Mouse (Mus musculus) intestine, embryonic 14.5 days (tissue): Measurements from ENCODE around the gene Ldlrad3. TPM values are rescaled to one million over a fixed set of nuclear protein-coding genes. Genes with fewer than 3 reads are reported as not detected.

Source experiments
- ATAC-seq: fragments of 200-750 bp; cut with Nextera tagmentation; replicated peaks from 2 replicates; pipeline ENCODE4 v1.8.0; 2017; ENCODE audit warnings: low read depth, moderate number of reproducible peaks, moderate TSS enrichment, moderate library complexity; ENCODE audit not compliant: low FRiP score, low TSS enrichment
- DNase-seq: peaks from one replicate; pipeline ENCODE4 v3.0.0-alpha.2; 2018; ENCODE audit warnings: low spot score
- H3K27ac ChIP-seq: fragments of 300-500 bp; sonication (generic); 2 replicates; pipeline ENCODE4 v1.5.1; 2014; ENCODE audit warnings: low read depth, mild to moderate bottlenecking, control low read depth
- H3K27me3 ChIP-seq: fragments of 300-500 bp; sonication (generic); replicated peaks from 2 replicates; pipeline ENCODE4 v1.6.1; 2014; ENCODE audit warnings: low read length, control low read depth; ENCODE audit not compliant: control insufficient read depth, insufficient read depth
- H3K36me3 ChIP-seq: fragments of 300-500 bp; sonication (generic); 2 replicates; pipeline ENCODE4 v1.6.1; 2014; ENCODE audit warnings: low read length, control low read depth; ENCODE audit not compliant: control insufficient read depth, insufficient read depth
- H3K4me1 ChIP-seq: fragments of 300-500 bp; sonication (generic); replicated peaks from 2 replicates; pipeline ENCODE4 v1.6.1; 2014; ENCODE audit warnings: low read length, control low read depth, mixed read lengths; ENCODE audit not compliant: control insufficient read depth, insufficient read depth
- H3K4me2 ChIP-seq: fragments of 300-500 bp; sonication (generic); 2 replicates; pipeline ENCODE4 v1.6.1; 2014; ENCODE audit warnings: low read length
- H3K4me3 ChIP-seq: fragments of 300-500 bp; sonication (generic); 2 replicates; pipeline ENCODE4 v1.5.1; 2014; ENCODE audit warnings: low read depth, low read length, control low read depth, mixed read lengths
- H3K9ac ChIP-seq: fragments of 300-500 bp; sonication (generic); 2 replicates; pipeline ENCODE4 v1.6.1; 2014; ENCODE audit warnings: mild to moderate bottlenecking, low read length
- H3K9me3 ChIP-seq: fragments of 300-500 bp; sonication (generic); 2 replicates; pipeline ENCODE4 v1.6.1; 2016; ENCODE audit warnings: low read length, control low read depth; ENCODE audit not compliant: control insufficient read depth
- WGBS: fragments of 180-500 bp; shearing (Covaris S2); extraction: QIAGEN DNeasy Blood & Tissue Kit; methylation state at CpG from one replicate; pipeline ENCODE4 v1.1.7; 2014; 5-methylcytosine and 5-hydroxymethylcytosine counted together
- polyA plus RNA-seq: library from polyadenylated mRNA; unstranded; fragments of >200 nt; fragmentation: Nextera tagmentation; extraction: Ambion mirVana; gene quantifications from 2 replicates; pipeline ENCODE4 v1.2.1, GENCODE M21; 2014

Gene Ldlrad3
- polyA plus RNA-seq, 1 experiment from 2014 or later, result 31.0 TPM

DNA sequence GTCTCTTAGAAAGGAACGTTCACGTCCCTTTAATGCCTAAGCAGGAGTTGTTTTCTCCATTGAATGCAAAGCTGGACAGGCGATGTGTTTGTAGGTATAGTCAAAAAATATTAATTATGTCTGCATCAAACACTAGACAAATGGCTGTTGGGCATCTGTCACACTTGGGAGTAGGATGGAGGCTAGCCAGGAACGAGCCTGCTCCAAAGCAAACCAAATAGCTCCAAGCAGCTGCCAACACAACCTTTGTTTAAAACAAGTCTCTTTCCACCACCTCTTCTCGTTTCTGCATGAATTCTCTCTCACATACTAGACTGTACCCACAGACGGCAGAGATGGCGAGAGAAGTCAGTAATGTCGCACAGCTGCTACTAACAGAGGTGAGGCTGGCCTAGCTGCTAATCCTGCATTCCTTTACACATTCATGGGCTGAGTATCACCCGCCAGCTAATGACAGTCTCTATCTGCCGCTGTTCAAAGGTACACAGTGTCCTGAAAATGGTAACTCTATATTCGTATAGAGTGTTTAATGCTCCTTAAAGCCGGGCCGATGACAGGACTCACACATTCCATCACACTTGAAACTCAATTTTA lies 74.2 kb downstream of the Ldlrad3 start:
- no peak overlapping the region for H3K4me2 ChIP-seq
- WGBS, result 82% methylated on average over 13 of the region's 13 CpGs
- H3K27me3 ChIP-seq, result no peaks in the 10 kb centered on the region
- no peak overlapping the region for H3K27ac ChIP-seq
- peaks cover 18% of the 10 kb centered on the region; the same call in 1 of the 2 replicates for H3K4me1 ChIP-seq
- H3K9ac ChIP-seq, result no peak overlapping the region
- no peak for ATAC-seq
- H3K36me3 ChIP-seq, result 0 out of 2 replicates have a peak, but pooled peaks cover 4% of the 10 kb centered on the region
- H3K4me3 ChIP-seq, result no peak overlapping the region
- no peaks in the 10 kb centered on the region for H3K9me3 ChIP-seq
- DNase-seq, result no peak

DNA sequence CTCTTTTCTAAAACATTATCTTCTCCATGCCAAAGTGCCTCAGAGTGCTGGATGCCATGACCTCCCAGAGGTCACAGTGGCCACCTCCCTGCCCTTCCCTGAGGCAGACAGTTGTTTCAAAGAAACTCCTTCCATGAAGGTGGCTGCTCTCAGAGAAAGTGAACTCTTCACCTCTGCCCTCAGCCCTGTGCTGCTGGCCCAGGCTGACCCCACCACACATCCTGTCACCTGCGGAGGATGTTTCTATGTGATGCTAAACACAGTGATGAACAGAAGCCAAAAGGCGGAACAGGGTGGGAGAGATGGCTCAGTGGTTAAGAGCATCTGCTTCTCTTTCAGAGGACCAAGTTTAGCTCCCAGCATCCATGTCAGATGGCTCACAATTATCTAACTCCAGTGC lies 75.9 kb downstream of the Ldlrad3 start:
- DNase-seq (no peak), ATAC-seq (no peak)
- Histone ChIP-seq H3K9me3 (no peaks in the 10 kb centered on the region), H3K4me2 (no peak overlapping the region), H3K4me1 (peaks cover 8% of the 10 kb centered on the region; the same call in 1 of the 2 replicates), H3K9ac (no peak overlapping the region), H3K27me3 (no peaks in the 10 kb centered on the region), H3K4me3 (no peak overlapping the region), H3K27ac (no peak overlapping the region), H3K36me3 (peaks cover 4% of the 10 kb centered on the region; the same call in 1 of the 2 replicates)
- WGBS, result 72% methylated on average over 2 of the region's 2 CpGs

DNA sequence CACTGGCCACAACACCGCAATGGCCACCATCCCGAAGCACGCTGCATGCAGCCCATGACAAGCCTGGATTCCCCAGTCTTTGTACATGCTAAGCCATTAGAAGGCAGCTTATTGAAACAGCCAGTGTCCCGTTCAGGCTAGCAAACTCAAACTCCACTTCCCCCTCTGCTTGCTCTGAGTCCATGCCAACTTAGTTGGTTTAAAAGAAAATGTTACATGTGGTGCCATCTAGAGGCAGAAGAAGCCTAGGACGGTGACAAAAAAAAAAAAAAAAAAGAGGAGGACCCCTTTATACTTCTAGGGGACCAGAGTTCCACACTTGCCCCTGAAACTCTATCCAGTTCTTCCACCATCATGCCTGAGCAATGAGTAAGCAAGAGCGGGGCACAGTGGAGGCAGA lies 78.9 kb downstream of the Ldlrad3 start:
- DNase-seq, result no peak
- H3K4me1 ChIP-seq, result no peaks in the 10 kb centered on the region
- 68% methylated on average over 6 of the region's 6 CpGs for WGBS

DNA sequence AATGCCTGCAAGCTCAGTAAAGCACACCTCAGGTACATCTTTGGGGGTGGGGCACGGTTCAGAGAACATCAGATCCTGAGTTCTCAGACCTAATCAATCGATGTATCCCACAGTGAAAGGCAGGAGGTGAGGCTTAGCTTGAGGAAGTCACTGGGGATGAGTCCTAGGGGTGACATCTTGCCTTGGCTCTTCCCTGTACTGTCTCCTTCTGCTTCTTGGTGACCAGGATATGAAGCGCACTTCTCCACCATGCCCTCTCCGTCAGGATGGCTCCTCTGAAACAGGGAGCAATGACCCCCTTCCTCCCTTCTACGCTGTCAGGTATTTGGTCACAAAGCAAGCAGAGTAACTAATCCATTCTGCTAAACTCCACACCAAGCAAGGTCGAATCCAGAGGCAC lies 79.5 kb downstream of the Ldlrad3 start:
- Histone ChIP-seq H3K4me3 (no peak overlapping the region), H3K4me2 (no peak overlapping the region), H3K9me3 (no peaks in the 10 kb centered on the region), H3K36me3 (peaks cover 4% of the 10 kb centered on the region; the same call in 1 of the 2 replicates), H3K4me1 (no peaks in the 10 kb centered on the region), H3K27ac (no peak overlapping the region), H3K9ac (no peak overlapping the region), H3K27me3 (no peaks in the 10 kb centered on the region)
- DNase-seq, result no peak
- 92% methylated on average over 6 of the region's 6 CpGs for WGBS
- ATAC-seq, result no peak

More for the DNA sequence above, 78.9 kb downstream of the Ldlrad3 start:
- no peaks in the 10 kb centered on the region for H3K9me3 ChIP-seq
- H3K4me2 ChIP-seq, result no peak overlapping the region
- no peaks in the 10 kb centered on the region for H3K27me3 ChIP-seq
- H3K27ac ChIP-seq, result no peak overlapping the region
- no peak overlapping the region for H3K4me3 ChIP-seq
- peaks cover 4% of the 10 kb centered on the region; the same call in 1 of the 2 replicates for H3K36me3 ChIP-seq
- no peak for ATAC-seq
- no peak overlapping the region for H3K9ac ChIP-seq

DNA sequence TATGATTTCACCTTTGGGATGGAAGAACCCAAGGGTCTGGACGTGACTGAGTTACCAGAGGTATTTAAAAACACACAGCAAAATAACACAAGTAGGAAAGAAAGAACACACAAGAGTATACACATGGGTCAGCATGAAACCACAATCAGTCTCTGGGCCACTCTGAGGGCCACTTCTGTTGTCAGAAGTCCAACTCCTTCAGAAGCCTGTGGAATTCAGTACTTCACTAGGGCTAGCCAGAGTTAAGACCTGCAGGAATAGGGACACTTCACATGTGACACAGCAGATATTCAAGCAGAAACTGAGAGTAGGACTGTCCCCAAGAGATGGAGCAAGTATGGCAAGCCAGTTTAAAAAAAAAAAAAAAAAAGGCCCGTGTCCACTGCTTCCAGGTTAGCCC lies 80.7 kb downstream of the Ldlrad3 start:
- H3K9me3 ChIP-seq, result no peaks in the 10 kb centered on the region
- 98% methylated on average over 2 of the region's 2 CpGs for WGBS
- ATAC-seq, result no peak

DNA sequence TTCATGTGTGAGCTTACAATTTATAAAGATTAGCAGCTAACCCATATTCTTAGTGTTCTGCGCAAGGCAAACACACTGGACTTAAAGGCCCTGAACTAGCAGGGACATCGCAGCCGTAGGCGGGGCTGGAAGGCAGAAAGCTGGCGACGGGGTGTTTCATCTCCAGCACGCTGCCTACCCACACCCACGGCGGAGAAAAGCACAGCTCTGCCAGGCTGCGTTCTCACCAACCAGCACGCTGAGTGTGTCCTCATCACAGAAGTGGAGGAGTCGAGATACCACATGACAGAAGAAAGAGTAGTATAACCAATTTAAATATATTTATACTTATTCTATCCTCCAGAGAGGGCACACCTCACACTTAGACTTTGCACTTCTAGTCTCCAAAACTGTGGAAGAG lies 82.2 kb downstream of the Ldlrad3 start:
- Histone ChIP-seq H3K4me3 (no peak overlapping the region), H3K4me2 (no peak overlapping the region), H3K27me3 (no peaks in the 10 kb centered on the region), H3K27ac (no peak overlapping the region), H3K9me3 (no peaks in the 10 kb centered on the region), H3K36me3 (no peaks in the 10 kb centered on the region; the same call in 1 of the 2 replicates), H3K4me1 (0 out of 2 replicates have a peak, but pooled peaks cover 6% of the 10 kb centered on the region), H3K9ac (no peak overlapping the region)
- ATAC-seq, result no peak
- 89% methylated on average over 12 of the region's 12 CpGs for WGBS
- DNase-seq, result no peak

More for the DNA sequence above, 80.7 kb downstream of the Ldlrad3 start:
- Histone ChIP-seq H3K27ac (no peak overlapping the region), H3K4me3 (no peak overlapping the region), H3K36me3 (peaks cover 3% of the 10 kb centered on the region; the same call in 1 of the 2 replicates), H3K27me3 (no peaks in the 10 kb centered on the region), H3K9ac (no peak overlapping the region), H3K4me2 (no peak overlapping the region), H3K4me1 (no peaks in the 10 kb centered on the region)
- DNase-seq, result no peak

DNA sequence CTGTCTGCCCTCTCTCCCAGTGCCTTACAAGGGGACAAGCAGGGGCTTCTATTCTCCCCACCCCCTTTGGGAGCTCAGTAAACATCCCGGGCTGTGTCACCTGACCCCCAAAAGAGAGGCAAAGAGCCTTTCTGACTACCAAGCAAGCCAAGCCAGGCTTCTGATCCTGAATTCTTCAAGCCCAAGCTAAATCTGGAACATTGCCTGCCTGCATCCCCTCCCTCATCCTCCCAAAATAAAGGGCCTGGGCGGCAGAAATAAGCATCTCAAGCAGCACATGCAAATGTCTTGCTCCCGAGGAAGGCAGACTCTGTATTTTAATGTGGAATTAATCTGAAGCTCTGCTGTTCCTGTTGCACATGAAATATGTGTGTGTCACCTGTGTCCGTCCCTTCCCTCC lies 85.7 kb downstream of the Ldlrad3 start:
- 42% methylated on average over 4 of the region's 4 CpGs for WGBS
- peak overlapping the region; percentile 59 for H3K27ac ChIP-seq

DNA sequence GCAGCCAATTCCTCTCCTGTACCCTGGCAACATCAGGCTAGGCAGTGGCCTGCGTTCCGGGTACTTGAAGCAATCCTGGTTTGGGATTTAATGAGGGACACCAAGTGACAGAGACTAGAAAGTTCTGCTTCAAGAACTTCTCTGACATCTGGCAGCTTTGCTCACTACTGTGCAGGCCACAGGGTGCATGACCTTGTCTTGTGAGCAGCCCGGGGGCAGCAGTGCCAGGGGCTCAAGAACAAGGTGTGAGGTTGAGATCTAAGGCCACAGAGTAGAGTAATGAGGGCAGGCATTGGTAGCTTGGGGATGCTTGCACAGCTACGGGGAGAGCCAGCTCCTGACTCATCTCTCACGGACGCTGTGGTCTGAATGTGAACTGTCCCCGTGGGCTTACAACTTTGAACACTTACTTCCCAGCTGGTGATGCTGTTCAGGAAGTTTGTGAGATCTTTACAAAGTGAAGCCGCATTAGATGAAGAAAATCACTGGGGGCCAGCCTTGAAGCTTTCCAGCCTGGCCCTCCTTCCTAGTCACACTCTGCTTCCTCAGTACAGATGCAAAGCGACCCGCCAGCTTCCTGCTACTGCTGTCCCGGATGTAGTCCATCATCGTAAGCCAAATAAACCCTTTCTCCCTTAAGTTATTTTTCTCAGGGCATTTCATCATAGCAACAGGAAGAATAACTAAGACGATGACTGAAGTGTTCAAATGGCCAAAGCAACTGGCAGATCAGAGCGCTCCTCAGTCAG lies 86.3 kb downstream of the Ldlrad3 start:
- WGBS, result 57% methylated on average over 14 of the region's 14 CpGs
- Histone ChIP-seq H3K36me3 (no peaks in the 10 kb centered on the region; the same call in 1 of the 2 replicates), H3K27ac (peak overlapping the region; percentile 59), H3K27me3 (no peaks in the 10 kb centered on the region), H3K4me2 (no peak overlapping the region), H3K4me3 (no peak overlapping the region), H3K4me1 (0 out of 2 replicates have a peak, but pooled peaks cover 6% of the 10 kb centered on the region), H3K9ac (no peak overlapping the region), H3K9me3 (no peaks in the 10 kb centered on the region)
- DNase-seq, result no peak
- no peak; the same call in 1 of the 2 replicates for ATAC-seq

More for the DNA sequence above, 85.7 kb downstream of the Ldlrad3 start:
- H3K4me3 ChIP-seq, result no peak overlapping the region
- H3K4me1 ChIP-seq, result 0 out of 2 replicates have a peak, but pooled peaks cover 6% of the 10 kb centered on the region
- no peak overlapping the region for H3K9ac ChIP-seq
- H3K9me3 ChIP-seq, result no peaks in the 10 kb centered on the region
- no peak overlapping the region for H3K4me2 ChIP-seq
- DNase-seq (no peak), ATAC-seq (no peak)
- H3K27me3 ChIP-seq, result no peaks in the 10 kb centered on the region
- no peaks in the 10 kb centered on the region; the same call in 1 of the 2 replicates for H3K36me3 ChIP-seq
